Mouse (Mus musculus) brain, adult 2 months (tissue): Measurements from ENCODE around the gene Dhx58.

Source experiments
- DNase-seq: peaks from one replicate; pipeline ENCODE4 v3.0.0; 2011; ENCODE audit warnings: low read depth, low spot score

Dhx58 gene

GRCm38 (mm10) chr11:100722493-100723028, 18.5 kb upstream of the Dhx58 start:
- DNase-seq, result no peak

DNA sequence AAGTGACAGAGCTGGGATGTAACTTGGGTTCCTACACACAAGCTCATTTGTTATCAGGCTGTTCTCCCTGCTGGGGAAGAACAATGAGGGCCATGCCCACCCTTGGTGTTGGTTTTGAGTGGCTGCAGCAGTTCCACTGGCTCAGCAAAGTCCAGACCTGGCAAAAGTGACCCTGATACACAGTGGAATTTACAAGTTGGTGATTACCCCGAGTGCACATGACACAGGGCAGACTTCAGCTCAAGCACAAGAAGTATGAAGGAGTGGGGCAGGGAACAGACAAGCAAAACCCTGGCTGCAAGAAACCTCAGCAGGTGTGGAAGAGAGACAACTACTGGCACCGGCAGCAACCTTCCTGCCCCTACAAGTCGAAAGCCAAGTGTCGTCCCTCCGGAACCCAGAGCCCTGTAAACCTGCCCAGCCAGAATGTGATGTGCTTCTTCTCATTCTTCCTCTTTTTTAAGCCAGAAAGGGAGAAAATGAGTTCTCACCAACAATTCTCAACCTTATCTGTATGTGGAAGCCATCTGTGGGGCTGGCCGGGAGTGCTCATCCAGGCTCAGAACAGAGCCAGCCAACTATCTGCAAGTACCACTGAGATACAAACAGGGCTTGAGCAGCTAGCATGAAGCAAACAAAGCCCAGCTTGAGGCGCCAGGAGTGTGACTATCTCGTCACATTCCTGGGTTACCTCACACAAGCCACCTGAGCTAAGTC, 17.9 kb upstream of the Dhx58 start:
- DNase-seq, result no peak

DNA sequence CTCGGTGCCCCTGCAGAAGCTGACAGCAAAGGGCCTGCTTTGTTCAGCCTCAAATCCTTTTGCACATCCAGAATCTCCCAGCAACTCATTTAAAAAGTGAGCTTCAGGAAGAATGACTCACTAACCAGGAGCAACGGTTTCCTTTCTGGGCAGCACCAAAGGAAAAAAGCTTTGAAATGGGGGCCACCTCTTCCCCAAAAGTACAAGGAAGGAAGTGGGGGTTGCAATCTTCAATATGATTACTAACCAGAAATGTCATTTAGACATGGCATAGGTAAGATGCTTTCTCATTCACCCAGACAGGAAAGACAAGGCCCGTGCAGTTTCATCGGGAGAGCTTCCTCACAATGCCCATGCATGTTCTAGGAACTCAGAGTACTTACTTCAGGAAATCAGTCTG, 17.2 kb upstream of the Dhx58 start:
- peak; percentile 59 for DNase-seq

DNA sequence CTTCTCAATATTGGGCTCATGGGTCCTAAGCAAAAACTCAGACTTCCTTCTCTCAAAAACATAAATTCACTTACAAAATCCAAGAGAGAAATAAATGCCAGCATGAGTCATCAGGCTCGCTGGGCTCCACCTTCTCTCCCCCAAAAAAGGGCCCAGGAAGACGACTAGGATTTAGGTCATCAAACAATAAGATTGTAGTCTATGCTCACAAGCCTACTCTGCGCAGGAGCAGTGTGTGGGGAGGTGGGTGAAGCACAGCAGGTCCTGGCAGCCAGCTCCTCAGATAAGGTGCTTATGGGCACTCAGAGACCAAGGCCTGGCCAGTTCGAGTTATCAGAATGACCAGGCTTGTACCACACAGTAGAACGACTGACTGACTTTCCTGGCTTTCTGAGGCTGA, 16.3 kb upstream of the Dhx58 start:
- DNase-seq, result peak; percentile 77

DNA sequence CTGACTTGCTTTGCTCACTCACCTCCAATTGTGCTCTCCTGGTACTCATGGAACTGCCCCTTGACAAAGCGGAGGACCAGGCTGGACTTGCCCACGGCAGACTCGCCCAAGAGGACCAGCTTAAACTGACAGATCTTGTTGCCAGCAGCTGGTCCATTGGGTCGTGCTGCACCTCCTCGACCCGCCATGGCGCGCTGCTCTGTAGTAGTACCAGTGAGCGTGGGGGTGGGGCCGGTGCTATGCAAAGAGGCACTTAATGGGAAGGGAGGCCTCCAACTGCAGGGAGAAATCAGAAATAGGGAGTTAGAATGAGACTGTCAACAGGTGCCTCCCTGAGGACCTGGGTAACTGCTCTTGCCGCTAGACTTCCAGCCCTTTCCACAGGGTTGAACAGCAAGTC, 15.8 kb upstream of the Dhx58 start:
- DNase-seq, result no peak

GRCm38 (mm10) chr11:100719312-100719711, 15.2 kb upstream of the Dhx58 start:
- DNase-seq, result peak; percentile 83

- DNase-seq, result no peak
Measured at GRCm38 (mm10) chr11:100718866-100719265, 14.8 kb upstream of the Dhx58 start.

DNA sequence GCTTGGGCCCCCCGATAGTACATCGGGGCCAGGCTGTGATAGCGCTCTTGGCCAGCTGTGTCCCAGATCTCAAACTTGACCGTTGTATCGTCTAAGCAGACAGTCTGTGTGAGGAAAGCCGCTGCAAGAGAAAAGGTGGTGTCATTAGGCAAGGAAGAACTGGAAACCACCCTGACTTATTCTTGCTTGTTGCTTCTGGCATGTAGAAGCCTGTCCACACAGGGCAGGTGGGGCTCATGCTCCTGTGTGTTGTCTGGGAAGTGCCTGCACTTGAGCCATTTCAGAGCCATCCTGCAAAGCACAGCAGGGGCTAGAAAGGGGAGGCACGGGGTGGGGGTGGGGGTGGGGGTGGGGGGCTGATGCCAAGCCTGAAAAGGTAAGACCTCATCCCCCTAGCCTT, 14.4 kb upstream of the Dhx58 start:
- no peak for DNase-seq

DNA sequence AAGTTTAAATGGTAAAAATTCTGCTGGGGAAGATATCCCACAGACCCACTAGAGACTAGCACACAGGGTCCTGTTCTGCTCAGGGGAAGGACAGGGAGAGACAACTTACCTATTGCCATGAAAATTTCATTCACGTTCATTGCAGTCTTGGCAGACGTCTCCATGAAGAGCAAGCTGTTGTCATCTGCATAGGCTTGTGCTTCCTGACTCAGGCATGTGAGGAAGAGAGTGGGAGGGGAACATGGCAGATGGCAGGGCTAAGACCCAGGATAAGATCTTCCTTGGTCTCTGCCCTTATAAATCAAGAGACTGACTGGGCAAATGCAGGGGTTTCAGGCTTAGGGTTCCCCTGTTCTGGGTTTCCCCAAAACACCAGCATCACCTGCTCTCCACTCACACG, 12.6 kb upstream of the Dhx58 start:
- DNase-seq, result peak; percentile 78

GRCm38 (mm10) chr11:100714948-100715347, 10.9 kb upstream of the Dhx58 start:
- peak; percentile 58 for DNase-seq

- peak; percentile 87 for DNase-seq
Measured at GRCm38 (mm10) chr11:100714534-100714915, 10.5 kb upstream of the Dhx58 start.

DNA sequence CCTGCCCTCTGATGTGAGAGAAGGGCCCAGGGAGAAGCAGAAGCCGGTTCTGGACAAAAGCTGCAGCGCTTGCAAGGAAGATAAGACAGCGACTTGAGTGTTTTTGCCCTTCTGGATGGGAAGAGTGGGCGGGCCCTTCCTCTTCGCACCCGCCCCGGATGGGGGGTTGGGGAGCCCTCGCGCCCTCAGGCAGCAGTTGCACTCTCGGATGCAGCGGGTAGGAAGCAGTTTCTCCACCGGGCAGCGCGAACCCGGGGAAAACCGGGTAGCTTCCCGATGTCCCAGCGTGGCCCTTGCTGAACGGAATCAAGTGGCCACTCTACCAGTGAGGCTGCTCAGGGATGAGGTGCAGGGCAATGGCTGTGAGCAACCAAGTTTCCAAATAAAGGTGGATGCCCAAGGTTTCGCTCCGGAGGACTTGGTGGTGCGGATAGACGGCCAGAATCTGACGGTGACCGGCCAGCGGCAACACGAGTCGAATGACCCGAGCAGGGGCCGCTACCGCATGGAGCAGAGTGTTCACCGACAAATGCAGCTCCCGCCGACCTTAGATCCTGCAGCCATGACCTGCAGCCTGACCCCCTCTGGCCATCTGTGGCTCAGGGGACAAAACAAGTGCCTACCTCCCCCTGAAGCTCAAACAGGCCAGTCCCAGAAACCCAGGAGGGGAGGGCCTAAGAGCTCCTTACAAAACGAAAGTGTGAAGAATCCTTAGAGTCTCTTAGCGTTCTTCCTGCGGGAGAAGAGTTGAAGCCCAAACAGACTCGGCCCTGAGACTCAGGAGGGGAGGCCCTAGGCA, 9.9 kb upstream of the Dhx58 start, which contains the start of gene Hspb9:
Hspb9 (plus strand) TSS at position 116 of the 799 bp plus-strand sequence.
- DNase-seq, result peak; percentile 73

- no peak for DNase-seq
Measured at GRCm38 (mm10) chr11:100713174-100713573, 9.1 kb upstream of the Dhx58 start.

DNA sequence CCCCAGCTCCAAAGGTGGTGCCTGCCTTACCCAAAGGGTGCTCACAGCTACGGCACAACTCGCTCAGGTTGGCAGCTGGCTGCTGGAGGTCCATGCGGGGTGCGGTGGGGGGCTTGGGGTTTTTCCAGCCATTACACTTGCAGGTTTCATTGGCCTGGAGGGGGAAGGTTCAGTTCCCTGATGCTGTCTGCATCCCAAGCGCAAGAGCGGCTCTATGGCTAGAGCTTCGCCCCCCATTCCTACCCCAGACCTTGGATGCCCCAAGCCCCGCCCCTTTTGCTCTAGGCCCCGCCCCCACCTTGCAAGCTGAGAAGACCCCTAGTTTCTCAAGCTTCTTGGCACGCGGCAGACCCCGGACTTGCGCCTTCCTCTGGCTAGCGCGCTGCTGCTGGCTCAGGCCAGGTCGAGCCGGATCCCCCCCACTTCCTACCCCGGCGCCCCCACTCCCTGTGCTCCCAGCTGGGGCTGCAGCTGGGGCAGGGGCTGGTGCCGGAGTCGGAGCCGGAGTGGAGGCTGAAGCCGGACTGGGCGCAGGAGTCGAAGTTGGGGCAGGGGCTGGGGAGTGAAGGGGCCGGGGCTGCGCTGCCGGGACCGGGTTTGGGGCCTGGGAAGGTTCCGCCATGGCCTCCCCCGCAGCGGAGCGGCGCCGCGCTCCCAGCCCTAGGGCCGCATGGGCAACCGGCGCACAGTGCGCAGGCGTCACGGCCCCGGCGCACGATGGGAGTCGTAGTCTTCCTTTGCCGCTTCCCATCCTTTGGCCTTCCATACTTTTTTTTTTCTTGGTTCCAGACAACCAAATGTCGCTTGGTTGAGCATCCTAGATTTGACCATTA, 7.9 kb upstream of the Dhx58 start, which contains the start of gene Kat2a:
Kat2a (minus strand) TSS at position 683 of the 833 bp plus-strand sequence.
- peak; percentile 94 for DNase-seq

- DNase-seq, result no peak
Measured at GRCm38 (mm10) chr11:100710977-100711376, 6.9 kb upstream of the Dhx58 start.

GRCm38 (mm10) chr11:100710528-100710927, 6.5 kb upstream of the Dhx58 start:
- DNase-seq, result no peak

- no peak for DNase-seq
Measured at GRCm38 (mm10) chr11:100709201-100709810, 5.2 kb upstream of the Dhx58 start.

- no peak for DNase-seq
Measured at GRCm38 (mm10) chr11:100705095-100705747, 1.1 kb upstream of the Dhx58 start.

- DNase-seq, result no peak
Measured at GRCm38 (mm10) chr11:100703366-100703765, 705 bp downstream of the Dhx58 start.

DNA sequence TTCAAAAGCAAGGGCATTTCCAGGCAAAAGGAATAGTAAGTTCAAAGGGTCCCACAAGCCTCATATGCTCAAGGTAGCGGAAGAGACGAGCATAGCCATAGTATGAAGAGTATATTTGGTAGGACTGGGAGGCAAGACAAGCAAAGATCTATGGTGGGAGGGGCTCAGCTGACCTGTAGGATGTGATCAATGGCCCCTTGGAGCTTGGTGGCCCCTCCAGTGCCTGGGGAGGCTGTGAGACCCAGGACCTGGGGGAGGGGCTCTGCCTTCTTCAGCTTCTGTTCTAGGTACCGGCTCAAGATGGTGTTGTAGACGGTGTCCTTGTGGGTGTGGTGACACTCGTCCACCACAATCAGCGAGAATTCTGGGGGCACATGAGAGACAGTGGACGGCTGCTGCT, 1.2 kb downstream of the Dhx58 start:
- no peak for DNase-seq
